Mouse (Mus musculus) stomach, postnatal 0 days (tissue): ENCODE results near the gene Susd3.

Source experiments
- CTCF ChIP-seq: IDR thresholded peaks from 2 replicates; pipeline ENCODE4 v1.5.1; 2016; ENCODE audit warnings: antibody characterized with exemption, low read depth, mild to moderate bottlenecking, moderate library complexity
- EP300 ChIP-seq: optimal IDR thresholded peaks from 2 replicates; pipeline ENCODE3; 2016; ENCODE audit warnings: antibody characterized with exemption

GRCm38 (mm10) chr13:49196766-49197165 is 51.7 kb downstream of the Susd3 start:
- TF ChIP-seq EP300 (no peak), CTCF (no peak)
